Mouse (Mus musculus) heart, embryonic 12.5 days (tissue): ENCODE measurements at regions not wholly inside any gene's neighbourhood (a gene's known extent, or its start where the extent isn't known, plus 50 kb on each side); places are given as distances from the start of the nearest gene placed in this dataset.

ENCODE experiments used
- ATAC-seq: fragments of 200-750 bp; cut with Nextera tagmentation; 2 replicates; pipeline ENCODE4 v1.8.0; 2017; ENCODE audit warnings: moderate TSS enrichment, moderate library complexity; ENCODE audit not compliant: insufficient number of reproducible peaks, low FRiP score
- H3K27ac ChIP-seq: fragments of 300-500 bp; sonication (generic); 2 replicates; pipeline ENCODE4 v1.5.1; 2016; ENCODE audit warnings: mild to moderate bottlenecking, moderate library complexity; ENCODE audit not compliant: poor library complexity, severe bottlenecking
- H3K27me3 ChIP-seq: fragments of 300-500 bp; sonication (generic); replicated peaks from 2 replicates; pipeline ENCODE4 v1.6.1; 2016; ENCODE audit warnings: mild to moderate bottlenecking, moderate library complexity
- H3K36me3 ChIP-seq: fragments of 300-500 bp; sonication (generic); 2 replicates; pipeline ENCODE4 v1.6.1; 2016; ENCODE audit warnings: mild to moderate bottlenecking, moderate library complexity
- H3K4me1 ChIP-seq: fragments of 300-500 bp; sonication (generic); replicated peaks from 2 replicates; pipeline ENCODE4 v1.6.1; 2016; ENCODE audit warnings: mild to moderate bottlenecking
- H3K4me2 ChIP-seq: fragments of 300-500 bp; sonication (generic); 2 replicates; pipeline ENCODE4 v1.6.1; 2016; ENCODE audit warnings: mild to moderate bottlenecking, moderate library complexity
- H3K4me3 ChIP-seq: fragments of 300-500 bp; sonication (generic); 2 replicates; pipeline ENCODE4 v1.5.1; 2016; ENCODE audit warnings: mild to moderate bottlenecking
- H3K9ac ChIP-seq: fragments of 300-500 bp; sonication (generic); 2 replicates; pipeline ENCODE4 v1.6.1; 2016; ENCODE audit warnings: mild to moderate bottlenecking, moderate library complexity
- H3K9me3 ChIP-seq: fragments of 300-500 bp; sonication (generic); replicated peaks from 2 replicates; pipeline ENCODE4 v1.6.1; 2016; ENCODE audit warnings: mild to moderate bottlenecking, moderate library complexity
- WGBS: fragments of 180-500 bp; shearing (Covaris S2); methylation state at CpG from one replicate; pipeline ENCODE4 v1.1.7; 2016; 5-methylcytosine and 5-hydroxymethylcytosine counted together

GRCm38 (mm10) chr12:118597015-118597414, 249.1 kb upstream of the Sp8 start:
- no peaks in the 10 kb centered on the region for H3K27me3 ChIP-seq
- no peaks in the 10 kb centered on the region for H3K36me3 ChIP-seq
- H3K9me3 ChIP-seq, result no peaks in the 10 kb centered on the region
- no peak overlapping the region for H3K4me3 ChIP-seq
- no peak overlapping the region for H3K4me2 ChIP-seq
- 74% methylated on average over 4 of the region's 4 CpGs for WGBS
- H3K4me1 ChIP-seq, result no peaks in the 10 kb centered on the region
- no peak overlapping the region for H3K9ac ChIP-seq
- no peak overlapping the region for H3K27ac ChIP-seq
- ATAC-seq, result no peak

GRCm38 (mm10) chr12:118594781-118595574, 251.2 kb upstream of the Sp8 start:
- no peaks in the 10 kb centered on the region for H3K9me3 ChIP-seq
- WGBS, result 39% methylated on average over 18 of the region's 18 CpGs
- no peak for ATAC-seq
- H3K9ac ChIP-seq, result no peak overlapping the region
- no peaks in the 10 kb centered on the region for H3K36me3 ChIP-seq
- H3K4me2 ChIP-seq, result peak overlapping the region; percentile 52
- H3K4me3 ChIP-seq, result no peak overlapping the region; the same call in 1 of the 2 replicates
- H3K4me1 ChIP-seq, result no peaks in the 10 kb centered on the region
- no peak overlapping the region for H3K27ac ChIP-seq
- no peaks in the 10 kb centered on the region for H3K27me3 ChIP-seq

GRCm38 (mm10) chr12:118583829-118584628, 262.1 kb upstream of the Sp8 start:
- Histone ChIP-seq H3K27ac (no peak overlapping the region), H3K4me2 (no peak overlapping the region), H3K4me3 (no peak overlapping the region), H3K9ac (no peak overlapping the region), H3K27me3 (no peaks in the 10 kb centered on the region), H3K4me1 (peaks cover 8% of the 10 kb centered on the region), H3K9me3 (no peaks in the 10 kb centered on the region), H3K36me3 (no peaks in the 10 kb centered on the region)
- ATAC-seq, result no peak
- WGBS, result 49% methylated on average over 12 of the region's 12 CpGs

- 26% methylated on average over 2 of the region's 2 CpGs for WGBS
- no peak for ATAC-seq
- H3K27ac ChIP-seq, result no peak overlapping the region
These were observed 268.6 kb upstream of the Sp4 start for GRCm38 (mm10) chr12:118569811-118570210.

GRCm38 (mm10) chr12:118566681-118567080, 265.4 kb upstream of the Sp4 start:
- Histone ChIP-seq H3K36me3 (no peaks in the 10 kb centered on the region), H3K4me3 (no peak overlapping the region), H3K27ac (no peak overlapping the region), H3K4me1 (no peaks in the 10 kb centered on the region), H3K4me2 (no peak overlapping the region), H3K27me3 (peaks cover 3% of the 10 kb centered on the region; the same call in 1 of the 2 replicates), H3K9ac (no peak overlapping the region), H3K9me3 (no peaks in the 10 kb centered on the region)
- ATAC-seq, result no peak

More at GRCm38 (mm10) chr12:118569811-118570210, 268.6 kb upstream of the Sp4 start:
- Histone ChIP-seq H3K27me3 (peaks cover 3% of the 10 kb centered on the region; the same call in 1 of the 2 replicates), H3K4me2 (no peak overlapping the region), H3K4me1 (no peaks in the 10 kb centered on the region), H3K36me3 (no peaks in the 10 kb centered on the region), H3K9me3 (no peaks in the 10 kb centered on the region), H3K4me3 (no peak overlapping the region), H3K9ac (no peak overlapping the region)

GRCm38 (mm10) chr12:118564394-118565112, 263.3 kb upstream of the Sp4 start:
- Histone ChIP-seq H3K4me2 (no peak overlapping the region), H3K9ac (no peak overlapping the region), H3K9me3 (no peaks in the 10 kb centered on the region), H3K4me3 (no peak overlapping the region), H3K4me1 (no peaks in the 10 kb centered on the region), H3K27me3 (peaks cover 3% of the 10 kb centered on the region; the same call in 1 of the 2 replicates), H3K36me3 (no peaks in the 10 kb centered on the region), H3K27ac (no peak overlapping the region)
- no peak for ATAC-seq
- 39% methylated on average over 9 of the region's 9 CpGs for WGBS

GRCm38 (mm10) chr12:118562226-118562625, 261.0 kb upstream of the Sp4 start:
- no peaks in the 10 kb centered on the region for H3K36me3 ChIP-seq
- H3K4me3 ChIP-seq, result no peak overlapping the region
- 66% methylated on average over 2 of the region's 2 CpGs for WGBS
- H3K4me2 ChIP-seq, result no peak overlapping the region
- no peaks in the 10 kb centered on the region for H3K4me1 ChIP-seq
- no peak for ATAC-seq
- H3K27ac ChIP-seq, result no peak overlapping the region
- peaks cover 3% of the 10 kb centered on the region; the same call in 1 of the 2 replicates for H3K27me3 ChIP-seq
- no peaks in the 10 kb centered on the region for H3K9me3 ChIP-seq
- H3K9ac ChIP-seq, result no peak overlapping the region

GRCm38 (mm10) chr12:118549071-118549470, 247.8 kb upstream of the Sp4 start:
- Histone ChIP-seq H3K27ac (no peak overlapping the region), H3K9ac (no peak overlapping the region), H3K4me3 (no peak overlapping the region), H3K36me3 (no peaks in the 10 kb centered on the region), H3K9me3 (no peaks in the 10 kb centered on the region; the same call in 1 of the 2 replicates), H3K4me2 (no peak overlapping the region), H3K27me3 (no peaks in the 10 kb centered on the region), H3K4me1 (no peaks in the 10 kb centered on the region)
- 88% methylated on average over 1 of the region's 1 CpGs for WGBS
- ATAC-seq, result no peak

- WGBS, result 21% methylated on average over 6 of the region's 6 CpGs
- H3K4me2 ChIP-seq, result no peak overlapping the region
- H3K4me1 ChIP-seq, result no peaks in the 10 kb centered on the region
- no peaks in the 10 kb centered on the region for H3K27me3 ChIP-seq
- no peak overlapping the region for H3K4me3 ChIP-seq
- ATAC-seq, result no peak
- H3K9me3 ChIP-seq, result no peaks in the 10 kb centered on the region
- no peaks in the 10 kb centered on the region for H3K36me3 ChIP-seq
- no peak overlapping the region for H3K9ac ChIP-seq
- H3K27ac ChIP-seq, result no peak overlapping the region
These were observed 239.1 kb upstream of the Sp4 start for GRCm38 (mm10) chr12:118540336-118540735.

- Histone ChIP-seq H3K4me3 (no peak overlapping the region), H3K36me3 (no peaks in the 10 kb centered on the region), H3K27me3 (peaks cover 47% of the 10 kb centered on the region), H3K27ac (no peak overlapping the region), H3K9ac (no peak overlapping the region), H3K4me2 (peak overlapping the region; percentile 74), H3K9me3 (no peaks in the 10 kb centered on the region), H3K4me1 (peaks cover 12% of the 10 kb centered on the region)
- 3% methylated on average over 10 of the region's 10 CpGs for WGBS
- no peak for ATAC-seq
These were observed 229.3 kb upstream of the Sp4 start for GRCm38 (mm10) chr12:118530514-118530913.
